Mouse (Mus musculus): ENCODE results near the gene Gm28635. TPM values are rescaled to one million over a fixed set of nuclear protein-coding genes. Genes with fewer than 3 reads are reported as not detected.

Gene Gm28635
- 10 to 100 TPM in 1 of 2 experiments, 1 to 10 TPM in 1; 4.3 to 11.7 TPM for total RNA-seq (2021)
- long read RNA-seq, experiment 1 = 0 reads
- long read RNA-seq, experiment 2 = 0 reads

- intact Hi-C loops (cut with DNase I) = loop anchor here (5.0 kb wide), 1 partner anchor 34 kb away; no protein-coding TSS in a partner anchor
- DNase-seq = peak; percentile 86 to 93
Observed at GRCm38 (mm10) chr2:84677968-84678880, at the start of gene Gm28635, which contains the start of gene Med19. Gm28635 (minus strand) TSS chr2:84678041. Med19 (plus strand) TSS chr2:84678402.

GRCm38 (mm10) chr2:84727172-84727858 is 49.5 kb upstream of the Gm28635 start, which contains the start of gene Clp1:
Clp1 (minus strand) TSS chr2:84727350.
- intact Hi-C loops (cut with DNase I) = no loop called here

GRCm38 (mm10) chr2:84726716-84727115 is 48.9 kb upstream of the Gm28635 start:
- intact Hi-C loops (cut with DNase I) = no loop called here
- no peak for DNase-seq

More at GRCm38 (mm10) chr2:84727172-84727858, 49.5 kb upstream of the Gm28635 start, which contains the start of gene Clp1:
- DNase-seq = peak; percentile 94 to 95

- DNase-seq = no peak
- intact Hi-C loops (cut with DNase I) = no loop called here
Observed at GRCm38 (mm10) chr2:84725770-84726169, 47.9 kb upstream of the Gm28635 start.

- intact Hi-C loops (cut with DNase I) = no loop called here
Observed at GRCm38 (mm10) chr2:84723856-84724255, 46.0 kb upstream of the Gm28635 start.

GRCm38 (mm10) chr2:84721182-84721581 is 43.3 kb upstream of the Gm28635 start:
- DNase-seq = no peak
- intact Hi-C loops (cut with DNase I) = no loop called here

More at GRCm38 (mm10) chr2:84723856-84724255, 46.0 kb upstream of the Gm28635 start:
- DNase-seq = no peak

GRCm38 (mm10) chr2:84720718-84721117 is 42.9 kb upstream of the Gm28635 start:
- DNase-seq = no peak

GRCm38 (mm10) chr2:84717357-84717756 is 39.5 kb upstream of the Gm28635 start:
- intact Hi-C loops (cut with DNase I) = no loop called here
- no peak for DNase-seq

More at GRCm38 (mm10) chr2:84720718-84721117, 42.9 kb upstream of the Gm28635 start:
- intact Hi-C loops (cut with DNase I) = no loop called here

- intact Hi-C loops (cut with DNase I) = no loop called here
- DNase-seq = no peak
Observed at GRCm38 (mm10) chr2:84716423-84717355, 38.8 kb upstream of the Gm28635 start.

GRCm38 (mm10) chr2:84715562-84716361 is 37.9 kb upstream of the Gm28635 start:
- intact Hi-C loops (cut with DNase I) = no loop called here
- DNase-seq = peak; percentile 60 to 64

GRCm38 (mm10) chr2:84714811-84715561 is 37.1 kb upstream of the Gm28635 start, which contains the start of gene Zdhhc5:
Zdhhc5 (minus strand) TSS chr2:84715180.
- DNase-seq = peak; percentile 99
- intact Hi-C loops (cut with DNase I) = loop anchor here (5.0 kb wide), 1 partner anchor 38 kb away; the partner anchor contains the start of genes Gm28635, Med19 and Tmx2

GRCm38 (mm10) chr2:84714422-84714810 is 36.6 kb upstream of the Gm28635 start:
- intact Hi-C loops (cut with DNase I) = loop anchor here (5.0 kb wide), 1 partner anchor 37 kb away; the partner anchor contains the start of genes Gm28635, Med19 and Tmx2
- no peak for DNase-seq

- no peak for DNase-seq
- intact Hi-C loops (cut with DNase I) = loop anchor here (5.0 kb wide), 1 partner anchor 35 kb away; the partner anchor contains the start of genes Gm28635, Med19 and Tmx2
Observed at GRCm38 (mm10) chr2:84711898-84712297, 34.1 kb upstream of the Gm28635 start.

- intact Hi-C loops (cut with DNase I) = no loop called here
Observed at GRCm38 (mm10) chr2:84707523-84707922, 29.7 kb upstream of the Gm28635 start.

GRCm38 (mm10) chr2:84705295-84705694 is 27.5 kb upstream of the Gm28635 start:
- intact Hi-C loops (cut with DNase I) = no loop called here
- no peak for DNase-seq

More at GRCm38 (mm10) chr2:84707523-84707922, 29.7 kb upstream of the Gm28635 start:
- no peak for DNase-seq

GRCm38 (mm10) chr2:84704329-84704728 is 26.5 kb upstream of the Gm28635 start:
- intact Hi-C loops (cut with DNase I) = no loop called here
- DNase-seq = no peak

GRCm38 (mm10) chr2:84703497-84703896 is 25.7 kb upstream of the Gm28635 start:
- DNase-seq = no peak
- intact Hi-C loops (cut with DNase I) = no loop called here
